Mouse (Mus musculus): ENCODE data around the gene Rxfp2.

GRCm38 (mm10) chr5:150021805-150022204 lies 3.3 kb downstream of the Rxfp2 start:
- no peak for TF ChIP-seq MAX (IDR thresholded peaks at IDR 0.05; ENCODE audit: low read depth)
- no peak for TF ChIP-seq TCF12 (IDR thresholded peaks at IDR 0.05; ENCODE audit: insufficient read depth, poor library complexity, severe bottlenecking)
- TF ChIP-seq POLR2A (IDR thresholded peaks at IDR 0.05; ENCODE audit: insufficient read length, low read depth) = no peak
- no peak for TF ChIP-seq E2F4 (IDR thresholded peaks at IDR 0.05; ENCODE audit: insufficient read depth)
- no peak for TF ChIP-seq USF1 (IDR thresholded peaks at IDR 0.05; ENCODE audit: low read depth)

Data from myocyte (in vitro differentiated cells).